Mouse (Mus musculus): ENCODE data around the gene Eef2k. TPM values are rescaled to one million over a fixed set of nuclear protein-coding genes. Genes with fewer than 3 reads are reported as not detected.

The Eef2k gene
- polyA plus RNA-seq (2015; fragmentation: Nextera tagmentation; extraction: Ambion mirVana) = 35.5 and 42.1 TPM in 2 replicates

- Histone ChIP-seq H3K4me3 (peak within 1 kb of the TSS; percentile 78), H3K36me3 (peaks cover under 1% of the 10 kb centered on the region; the same call in 1 of the 2 replicates), H3K4me2 (peak within 1 kb of the TSS; percentile 84), H3K27ac (peak within 1 kb of the TSS; percentile 99), H3K4me1 (peaks cover 13% of the 10 kb centered on the region; the same call in 1 of the 2 replicates), H3K9ac (peak within 1 kb of the TSS; percentile 89), H3K27me3 (no peaks in the 10 kb centered on the region), H3K9me3 (no peaks in the 10 kb centered on the region)
- 3% methylated on average over 35 of the region's 35 CpGs for WGBS
- ATAC-seq (ENCODE audit: borderline replicate concordance, extremely low read depth, low FRiP score, low TSS enrichment) = peak; percentile 95
Observed at GRCm38 (mm10) chr7:120842345-120843036, at the start of gene Eef2k. Gene Eef2k (plus strand): TSS chr7:120842831.

GRCm38 (mm10) chr7:120795544-120795943, 47.1 kb upstream of the Eef2k start:
- ATAC-seq (ENCODE audit: borderline replicate concordance, extremely low read depth, low FRiP score, low TSS enrichment) = no peak
- Histone ChIP-seq H3K9ac (no peak overlapping the region), H3K27me3 (no peaks in the 10 kb centered on the region), H3K9me3 (no peaks in the 10 kb centered on the region), H3K4me1 (no peaks in the 10 kb centered on the region), H3K27ac (no peak overlapping the region), H3K4me2 (no peak overlapping the region), H3K4me3 (no peak overlapping the region), H3K36me3 (no peaks in the 10 kb centered on the region)
- 66% methylated on average over 4 of the region's 4 CpGs for WGBS

- WGBS = 65% methylated on average over 3 of the region's 3 CpGs
- no peaks in the 10 kb centered on the region for H3K4me1 ChIP-seq
- no peaks in the 10 kb centered on the region for H3K36me3 ChIP-seq
- ATAC-seq (ENCODE audit: borderline replicate concordance, extremely low read depth, low FRiP score, low TSS enrichment) = no peak
- no peaks in the 10 kb centered on the region for H3K9me3 ChIP-seq
- H3K27me3 ChIP-seq = no peaks in the 10 kb centered on the region
- no peak overlapping the region for H3K27ac ChIP-seq
- no peak overlapping the region for H3K9ac ChIP-seq
- no peak overlapping the region for H3K4me2 ChIP-seq
- no peak overlapping the region for H3K4me3 ChIP-seq
Observed at GRCm38 (mm10) chr7:120796369-120796768, 46.3 kb upstream of the Eef2k start.

GRCm38 (mm10) chr7:120803268-120803667, 39.4 kb upstream of the Eef2k start:
- no peak overlapping the region for H3K27ac ChIP-seq
- no peaks in the 10 kb centered on the region for H3K4me1 ChIP-seq
- 93% methylated on average over 2 of the region's 2 CpGs for WGBS
- H3K4me2 ChIP-seq = no peak overlapping the region
- no peaks in the 10 kb centered on the region for H3K36me3 ChIP-seq
- H3K9ac ChIP-seq = no peak overlapping the region
- ATAC-seq (ENCODE audit: borderline replicate concordance, extremely low read depth, low FRiP score, low TSS enrichment) = no peak
- no peak overlapping the region for H3K4me3 ChIP-seq
- H3K27me3 ChIP-seq = no peaks in the 10 kb centered on the region
- no peaks in the 10 kb centered on the region for H3K9me3 ChIP-seq

- Histone ChIP-seq H3K9me3 (no peaks in the 10 kb centered on the region), H3K36me3 (no peaks in the 10 kb centered on the region), H3K9ac (no peak overlapping the region), H3K27me3 (peaks cover 5% of the 10 kb centered on the region; the same call in 1 of the 2 replicates), H3K4me3 (peak overlapping the region; percentile 21), H3K4me1 (0 out of 2 replicates have a peak, but pooled peaks cover 2% of the 10 kb centered on the region), H3K27ac (no peak overlapping the region), H3K4me2 (peak overlapping the region; percentile 54)
- peak; percentile 39; the same call in 1 of the 2 replicates for ATAC-seq (ENCODE audit: borderline replicate concordance, extremely low read depth, low FRiP score, low TSS enrichment)
- 5% methylated on average over 27 of the region's 27 CpGs for whole genome bisulfite sequencing
Observed at GRCm38 (mm10) chr7:120809705-120810104, 32.9 kb upstream of the Eef2k start.

- Histone ChIP-seq H3K4me2 (no peak within 1 kb of the TSS), H3K27ac (no peak within 1 kb of the TSS), H3K4me3 (no peak within 1 kb of the TSS), H3K36me3 (no peaks in the 10 kb centered on the region), H3K9ac (no peak within 1 kb of the TSS), H3K9me3 (no peaks in the 10 kb centered on the region), H3K27me3 (peaks cover 5% of the 10 kb centered on the region; the same call in 1 of the 2 replicates), H3K4me1 (0 out of 2 replicates have a peak, but pooled peaks cover 2% of the 10 kb centered on the region)
- 79% methylated on average over 6 of the region's 6 CpGs for WGBS
- no peak for ATAC-seq (ENCODE audit: borderline replicate concordance, extremely low read depth, low FRiP score, low TSS enrichment)
Observed at GRCm38 (mm10) chr7:120811834-120812415, 30.7 kb upstream of the Eef2k start, which contains the start of gene Gm5737. Gene Gm5737 (plus strand): TSS chr7:120812365.

GRCm38 (mm10) chr7:120817552-120817951, 25.1 kb upstream of the Eef2k start:
- 81% methylated on average over 6 of the region's 6 CpGs for WGBS
- Histone ChIP-seq H3K27ac (no peak overlapping the region), H3K9me3 (no peaks in the 10 kb centered on the region), H3K27me3 (no peaks in the 10 kb centered on the region), H3K4me3 (no peak overlapping the region), H3K4me1 (no peaks in the 10 kb centered on the region), H3K9ac (no peak overlapping the region), H3K36me3 (no peaks in the 10 kb centered on the region), H3K4me2 (no peak overlapping the region)
- no peak for ATAC-seq (ENCODE audit: borderline replicate concordance, extremely low read depth, low FRiP score, low TSS enrichment)

GRCm38 (mm10) chr7:120819386-120819785, 23.2 kb upstream of the Eef2k start:
- Histone ChIP-seq H3K27me3 (no peaks in the 10 kb centered on the region), H3K4me1 (no peaks in the 10 kb centered on the region), H3K9me3 (no peaks in the 10 kb centered on the region), H3K4me3 (no peak overlapping the region), H3K36me3 (no peaks in the 10 kb centered on the region), H3K27ac (no peak overlapping the region), H3K4me2 (no peak overlapping the region), H3K9ac (no peak overlapping the region)
- no peak for ATAC-seq (ENCODE audit: borderline replicate concordance, extremely low read depth, low FRiP score, low TSS enrichment)
- 83% methylated on average over 4 of the region's 4 CpGs for WGBS

GRCm38 (mm10) chr7:120823248-120823647, 19.4 kb upstream of the Eef2k start:
- ATAC-seq (ENCODE audit: borderline replicate concordance, extremely low read depth, low FRiP score, low TSS enrichment) = no peak

GRCm38 (mm10) chr7:120825097-120825496, 17.5 kb upstream of the Eef2k start:
- Histone ChIP-seq H3K4me3 (no peak overlapping the region), H3K27ac (no peak overlapping the region), H3K4me2 (no peak overlapping the region), H3K9ac (no peak overlapping the region), H3K4me1 (peaks cover 4% of the 10 kb centered on the region; the same call in 1 of the 2 replicates), H3K27me3 (peaks cover 9% of the 10 kb centered on the region; the same call in 1 of the 2 replicates), H3K36me3 (no peaks in the 10 kb centered on the region), H3K9me3 (no peaks in the 10 kb centered on the region)
- WGBS = 56% methylated on average over 2 of the region's 2 CpGs
- ATAC-seq (ENCODE audit: borderline replicate concordance, extremely low read depth, low FRiP score, low TSS enrichment) = no peak

More at GRCm38 (mm10) chr7:120823248-120823647, 19.4 kb upstream of the Eef2k start:
- no peak overlapping the region for H3K4me2 ChIP-seq
- no peaks in the 10 kb centered on the region for H3K27me3 ChIP-seq
- H3K9me3 ChIP-seq = no peaks in the 10 kb centered on the region
- WGBS = 21% methylated on average over 5 of the region's 5 CpGs
- H3K9ac ChIP-seq = no peak overlapping the region
- no peaks in the 10 kb centered on the region for H3K36me3 ChIP-seq
- no peak overlapping the region for H3K4me3 ChIP-seq
- H3K4me1 ChIP-seq = no peaks in the 10 kb centered on the region
- no peak overlapping the region for H3K27ac ChIP-seq

GRCm38 (mm10) chr7:120826408-120826807, 16.2 kb upstream of the Eef2k start:
- H3K36me3 ChIP-seq = no peaks in the 10 kb centered on the region
- 17% methylated on average over 3 of the region's 3 CpGs for WGBS
- no peaks in the 10 kb centered on the region for H3K9me3 ChIP-seq
- peaks cover 11% of the 10 kb centered on the region; the same call in 1 of the 2 replicates for H3K4me1 ChIP-seq
- no peak overlapping the region for H3K4me3 ChIP-seq
- H3K4me2 ChIP-seq = no peak overlapping the region
- ATAC-seq (ENCODE audit: borderline replicate concordance, extremely low read depth, low FRiP score, low TSS enrichment) = no peak
- H3K9ac ChIP-seq = no peak overlapping the region
- H3K27me3 ChIP-seq = peaks cover 9% of the 10 kb centered on the region; the same call in 1 of the 2 replicates
- no peak overlapping the region for H3K27ac ChIP-seq
